Mouse (Mus musculus) ZHBTc4 (cell line): ENCODE results near the gene Cryzl2.
A peak's percentile ranks its signal among the peaks of the same experiment; 100 is the strongest.

Source experiments
- DNase-seq: peaks from one replicate; pipeline ENCODE4 v3.0.0-alpha.2; 2011; ENCODE audit warnings: low read depth, low spot score

Gene Cryzl2

DNA sequence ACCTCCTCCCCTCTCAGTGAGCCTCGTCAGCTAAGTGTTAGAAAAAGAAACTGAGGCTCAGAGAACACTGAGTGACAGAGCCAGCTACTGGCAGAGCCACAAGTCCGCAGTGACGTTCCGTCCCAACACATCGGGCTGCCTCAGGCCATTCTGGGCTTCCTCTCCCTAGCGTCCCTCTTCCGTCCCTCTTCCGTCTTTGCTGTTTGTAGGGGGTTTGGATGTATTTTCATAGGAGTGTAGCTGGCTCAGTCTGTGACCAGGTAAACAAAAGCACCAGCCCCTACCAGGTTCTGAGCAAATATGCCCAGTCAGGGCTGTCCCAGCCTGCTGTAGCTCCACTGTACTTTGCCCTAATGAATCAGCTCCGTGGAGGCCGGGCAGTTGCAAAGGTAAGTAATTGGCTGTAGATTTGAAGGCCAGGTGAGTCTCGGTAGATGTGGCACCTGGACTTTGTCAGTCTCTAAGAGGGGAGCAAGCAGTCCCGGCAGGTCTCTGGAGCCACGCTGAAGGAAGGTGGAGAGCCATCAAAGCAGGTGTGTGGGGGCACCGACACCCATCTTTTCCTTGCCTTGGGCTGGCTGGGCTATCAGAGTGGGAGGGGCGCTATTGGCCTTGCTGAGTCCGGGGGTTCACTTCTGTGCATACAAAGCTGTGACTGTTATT is 67.4 kb downstream of the Cryzl2 start:
- DNase-seq, result no peak

DNA sequence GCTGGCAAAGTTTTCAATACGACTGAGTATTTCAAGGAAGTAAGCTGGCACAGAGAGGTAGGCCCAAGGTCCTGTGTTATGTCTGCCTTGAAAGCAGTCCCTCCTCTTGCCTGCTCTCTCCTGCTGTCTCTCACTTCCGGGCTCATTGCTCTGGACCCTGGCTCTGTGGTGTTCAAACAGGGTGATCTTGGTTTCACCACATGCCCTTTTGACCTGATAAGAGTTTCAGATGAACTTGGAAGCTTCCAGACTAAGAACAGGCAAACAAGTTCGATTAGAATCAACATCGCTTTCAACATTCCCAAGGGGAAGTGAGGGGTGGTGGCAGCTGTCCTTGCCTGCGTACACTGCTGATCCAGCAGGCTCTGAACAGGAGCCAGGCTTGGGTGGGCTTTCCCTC is 68.2 kb downstream of the Cryzl2 start:
- DNase-seq, result no peak

DNA sequence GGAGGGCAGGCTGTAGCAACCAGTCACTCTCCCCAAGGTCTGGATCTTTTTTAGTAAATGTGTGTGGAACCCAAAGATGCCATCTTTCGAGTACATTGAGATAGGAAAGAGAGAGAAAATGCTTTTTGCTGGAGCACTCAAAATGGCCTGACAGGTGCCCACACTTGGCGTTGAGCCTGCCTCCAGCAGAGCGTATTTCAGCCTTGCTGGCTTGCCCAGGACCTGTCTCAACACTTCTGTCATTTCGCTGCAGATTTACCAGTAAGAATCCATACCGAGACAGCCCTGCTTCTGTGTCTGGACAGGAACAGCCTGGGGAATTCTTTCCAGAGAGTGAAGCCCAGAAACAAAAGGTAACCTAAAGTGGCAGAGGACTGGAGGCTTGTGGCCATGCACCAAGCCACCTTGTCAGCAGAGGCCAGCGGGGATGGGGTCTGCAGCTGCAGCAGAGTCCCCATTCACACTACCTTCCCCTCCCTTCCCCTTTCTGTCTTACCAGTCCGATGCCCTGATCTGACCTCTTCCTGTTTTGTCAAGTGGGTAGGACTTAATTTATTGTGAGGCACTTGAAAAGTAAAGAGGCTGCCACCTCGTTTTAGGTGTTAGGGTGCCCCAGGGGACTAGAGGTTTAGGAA is 74.6 kb downstream of the Cryzl2 start:
- DNase-seq, result no peak

DNA sequence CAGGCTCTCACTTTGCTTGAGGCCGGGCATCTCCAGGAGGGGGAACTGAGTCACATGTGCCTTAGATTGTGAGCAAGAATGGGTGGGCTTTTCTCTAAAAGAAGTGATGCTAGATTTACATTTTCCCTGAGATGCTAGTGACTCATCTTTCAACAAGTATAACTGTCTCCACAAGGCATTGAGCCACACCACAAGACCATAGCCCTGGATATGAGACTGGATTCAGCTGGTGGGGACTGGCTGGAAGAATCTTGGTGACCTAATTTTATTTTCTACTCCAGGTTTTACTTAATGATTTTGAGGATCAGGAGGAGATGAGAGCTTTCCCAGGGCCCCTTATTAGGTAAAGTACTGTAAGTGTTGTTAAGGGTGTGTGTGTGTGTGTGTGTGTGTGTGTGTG is 77.2 kb downstream of the Cryzl2 start:
- no peak for DNase-seq

DNA sequence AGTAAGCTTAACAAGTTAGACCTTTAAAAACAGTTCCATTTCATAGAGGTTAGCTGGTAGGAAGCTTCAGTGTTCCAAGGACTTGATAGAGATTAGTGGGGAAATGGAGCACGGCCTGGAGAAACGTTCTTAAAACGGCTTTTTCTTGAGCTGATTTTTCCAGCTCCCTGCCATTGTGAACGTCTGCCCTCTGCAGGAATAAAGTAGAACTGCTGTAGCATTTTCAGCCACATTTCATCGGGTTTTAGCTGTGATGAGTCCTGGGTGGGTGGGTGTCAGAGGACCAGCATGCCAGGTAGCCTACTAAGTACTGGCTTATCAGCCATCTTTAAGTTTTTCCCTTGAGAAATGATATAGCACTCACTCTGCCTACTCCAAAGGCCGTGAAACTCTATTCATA is 78.1 kb downstream of the Cryzl2 start:
- peak; percentile 63 for DNase-seq

DNA sequence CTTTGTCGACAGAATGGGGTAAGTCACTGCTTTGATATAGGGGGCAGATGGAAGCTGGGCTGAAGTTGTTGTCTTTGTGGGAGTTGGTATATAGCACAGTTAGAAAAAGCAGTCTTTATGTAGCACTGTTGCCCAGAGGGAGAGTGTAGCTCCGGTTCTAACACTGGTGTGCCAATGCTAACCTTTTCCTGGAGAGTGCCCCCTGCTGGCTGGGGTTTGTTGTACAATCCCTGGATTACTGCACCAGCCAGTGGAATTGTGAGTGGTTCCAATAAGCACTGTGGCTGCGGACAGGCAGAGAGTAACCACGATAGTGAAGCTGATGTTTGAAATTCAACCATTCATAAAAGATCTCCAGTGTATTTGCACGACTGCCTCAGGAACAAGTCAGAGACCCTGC is 79.3 kb downstream of the Cryzl2 start:
- DNase-seq, result peak; percentile 48
